Mouse (Mus musculus) limb, embryonic 14.5 days (tissue): ENCODE results near the gene Prf1. TPM values are rescaled to one million over a fixed set of nuclear protein-coding genes. Genes with fewer than 3 reads are reported as not detected.

Source experiments
- ATAC-seq: fragments of 200-750 bp; cut with Nextera tagmentation; 2 replicates; pipeline ENCODE4 v1.8.0; 2017; ENCODE audit warnings: low read depth, moderate number of reproducible peaks, moderate TSS enrichment; ENCODE audit not compliant: low FRiP score
- DNase-seq: peaks from one replicate; pipeline ENCODE4 v3.0.0-alpha.2; 2015; ENCODE audit warnings: low spot score
- H3K27ac ChIP-seq: fragments of 300-500 bp; sonication (generic); replicated peaks from 2 replicates; pipeline ENCODE4 v1.5.1; 2014; ENCODE audit warnings: low read depth, mild to moderate bottlenecking, low read length, moderate library complexity, mixed read lengths
- H3K27me3 ChIP-seq: fragments of 300-500 bp; sonication (generic); 2 replicates; pipeline ENCODE4 v1.6.1; 2014; ENCODE audit warnings: low read length, mixed read lengths; ENCODE audit not compliant: control insufficient read depth, insufficient read depth
- H3K36me3 ChIP-seq: fragments of 300-500 bp; sonication (generic); 2 replicates; pipeline ENCODE4 v1.6.1; 2014; ENCODE audit warnings: mild to moderate bottlenecking, low read length, moderate library complexity, mixed read lengths; ENCODE audit not compliant: control insufficient read depth, insufficient read depth
- H3K4me1 ChIP-seq: fragments of 300-500 bp; sonication (generic); 2 replicates; pipeline ENCODE4 v1.6.1; 2014; ENCODE audit warnings: antibody characterized with exemption, low read length, mixed read lengths; ENCODE audit not compliant: control insufficient read depth, insufficient read depth
- H3K4me2 ChIP-seq: fragments of 300-500 bp; sonication (generic); replicated peaks from 2 replicates; pipeline ENCODE4 v1.6.1; 2014; ENCODE audit warnings: low read depth, mild to moderate bottlenecking, low read length, moderate library complexity; ENCODE audit not compliant: severe bottlenecking
- H3K4me3 ChIP-seq: fragments of 300-500 bp; sonication (generic); replicated peaks from 2 replicates; pipeline ENCODE4 v1.5.1; 2014; ENCODE audit warnings: low read length
- H3K9ac ChIP-seq: fragments of 300-500 bp; sonication (generic); 2 replicates; pipeline ENCODE4 v1.6.1; 2014; ENCODE audit warnings: mild to moderate bottlenecking, low read depth, low read length, moderate library complexity; ENCODE audit not compliant: severe bottlenecking
- H3K9me3 ChIP-seq: fragments of 300-500 bp; sonication (generic); 2 replicates; pipeline ENCODE4 v1.6.1; 2016; ENCODE audit warnings: low read length; ENCODE audit not compliant: control insufficient read depth
- POLR2A ChIP-seq: fragments of 200-500 bp; IDR thresholded peaks from 2 replicates; pipeline ENCODE4 v1.8.0; 2012; ENCODE audit warnings: inconsistent platforms, mild to moderate bottlenecking, moderate library complexity, borderline replicate concordance; ENCODE audit not compliant: insufficient read depth, insufficient read length; ENCODE audit errors: extremely low read depth
- WGBS: fragments of 180-500 bp; shearing (Covaris S2); extraction: QIAGEN DNeasy Blood & Tissue Kit; methylation state at CpG from one replicate; pipeline ENCODE4 v1.1.7; 2014; 5-methylcytosine and 5-hydroxymethylcytosine counted together
- polyA plus RNA-seq, 2 experiments: library from polyadenylated mRNA; depleted of rRNA in 1 of 2; stranded (reverse) in 1 of 2; unstranded in 1 of 2; fragments of >200 nt; fragmentation: Nextera tagmentation in 1 of 2; extraction: Ambion mirVana in 1 of 2; gene quantifications; 2 replicates each; pipeline versions ENCODE4 v1.2.1 to v1.2.3; 2012 to 2014

The Prf1 gene
- polyA plus RNA-seq, 2 experiments: not detected

GRCm38 (mm10) chr10:61272089-61272626, 25.5 kb upstream of the Prf1 start:
- no peak overlapping the region for H3K9ac ChIP-seq
- H3K9me3 ChIP-seq: no peaks in the 10 kb centered on the region
- WGBS: 54% methylated on average over 8 of the region's 8 CpGs
- peak overlapping the region; percentile 57 for H3K4me3 ChIP-seq
- no peak overlapping the region for H3K27ac ChIP-seq
- ATAC-seq (no peak), DNase-seq (no peak)
- peaks cover 22% of the 10 kb centered on the region; the same call in 1 of the 2 replicates for H3K4me1 ChIP-seq
- H3K36me3 ChIP-seq: no peaks in the 10 kb centered on the region
- H3K4me2 ChIP-seq: peak overlapping the region; percentile 91
- TF ChIP-seq POLR2A: no peak
- no peaks in the 10 kb centered on the region for H3K27me3 ChIP-seq

GRCm38 (mm10) chr10:61272631-61273030, 25.0 kb upstream of the Prf1 start:
- Histone ChIP-seq H3K9ac (peak overlapping the region; percentile 73), H3K27me3 (no peaks in the 10 kb centered on the region), H3K27ac (peak overlapping the region; percentile 63), H3K4me3 (peak overlapping the region; percentile 57), H3K4me1 (peaks cover 22% of the 10 kb centered on the region; the same call in 1 of the 2 replicates), H3K9me3 (no peaks in the 10 kb centered on the region), H3K36me3 (no peaks in the 10 kb centered on the region), H3K4me2 (peak overlapping the region; percentile 91)
- ATAC-seq (no peak; the same call in 1 of the 2 replicates), DNase-seq (no peak)
- 40% methylated on average over 5 of the region's 5 CpGs for WGBS
- no peak for TF ChIP-seq POLR2A

GRCm38 (mm10) chr10:61273081-61273843, 24.4 kb upstream of the Prf1 start, which contains the start of gene Adamts14:
TSS of gene Adamts14 (minus strand) at chr10:61273438.
- TF ChIP-seq POLR2A: no peak
- peaks cover 22% of the 10 kb centered on the region; the same call in 1 of the 2 replicates for H3K4me1 ChIP-seq
- peak within 1 kb of the TSS; percentile 73 for H3K9ac ChIP-seq
- ATAC-seq: peak; percentile 78
- H3K4me2 ChIP-seq: peak within 1 kb of the TSS; percentile 91
- no peaks in the 10 kb centered on the region for H3K36me3 ChIP-seq
- H3K27ac ChIP-seq: peak within 1 kb of the TSS; percentile 63
- WGBS: 2% methylated on average over 42 of the region's 75 CpGs
- DNase-seq: no peak
- H3K4me3 ChIP-seq: peak within 1 kb of the TSS; percentile 57
- no peaks in the 10 kb centered on the region for H3K9me3 ChIP-seq
- no peaks in the 10 kb centered on the region for H3K27me3 ChIP-seq

- Histone ChIP-seq H3K4me2 (peak overlapping the region; percentile 91), H3K36me3 (no peaks in the 10 kb centered on the region), H3K4me3 (peak overlapping the region; percentile 57), H3K9me3 (no peaks in the 10 kb centered on the region), H3K4me1 (peaks cover 22% of the 10 kb centered on the region; the same call in 1 of the 2 replicates), H3K27ac (peak overlapping the region; percentile 63; the same call in 1 of the 2 replicates), H3K9ac (peak overlapping the region; percentile 73; the same call in 1 of the 2 replicates), H3K27me3 (no peaks in the 10 kb centered on the region)
- WGBS: 44% methylated on average over 7 of the region's 7 CpGs
- DNase-seq (no peak), ATAC-seq (no peak)
- TF ChIP-seq POLR2A: no peak
Observed at GRCm38 (mm10) chr10:61273844-61274215, 23.8 kb upstream of the Prf1 start.

GRCm38 (mm10) chr10:61274532-61274931, 23.1 kb upstream of the Prf1 start:
- peaks cover 22% of the 10 kb centered on the region; the same call in 1 of the 2 replicates for H3K4me1 ChIP-seq
- DNase-seq: no peak
- WGBS: 51% methylated on average over 2 of the region's 2 CpGs
- H3K36me3 ChIP-seq: no peaks in the 10 kb centered on the region
- H3K27me3 ChIP-seq: no peaks in the 10 kb centered on the region
- ATAC-seq: no peak
- H3K27ac ChIP-seq: no peak overlapping the region
- H3K9me3 ChIP-seq: no peaks in the 10 kb centered on the region
- no peak overlapping the region for H3K4me2 ChIP-seq
- no peak overlapping the region for H3K4me3 ChIP-seq
- TF ChIP-seq POLR2A: no peak
- H3K9ac ChIP-seq: no peak overlapping the region
